8 mouse cellular contexts compared by ENCODE assay signal in the genomic region with DNA sequence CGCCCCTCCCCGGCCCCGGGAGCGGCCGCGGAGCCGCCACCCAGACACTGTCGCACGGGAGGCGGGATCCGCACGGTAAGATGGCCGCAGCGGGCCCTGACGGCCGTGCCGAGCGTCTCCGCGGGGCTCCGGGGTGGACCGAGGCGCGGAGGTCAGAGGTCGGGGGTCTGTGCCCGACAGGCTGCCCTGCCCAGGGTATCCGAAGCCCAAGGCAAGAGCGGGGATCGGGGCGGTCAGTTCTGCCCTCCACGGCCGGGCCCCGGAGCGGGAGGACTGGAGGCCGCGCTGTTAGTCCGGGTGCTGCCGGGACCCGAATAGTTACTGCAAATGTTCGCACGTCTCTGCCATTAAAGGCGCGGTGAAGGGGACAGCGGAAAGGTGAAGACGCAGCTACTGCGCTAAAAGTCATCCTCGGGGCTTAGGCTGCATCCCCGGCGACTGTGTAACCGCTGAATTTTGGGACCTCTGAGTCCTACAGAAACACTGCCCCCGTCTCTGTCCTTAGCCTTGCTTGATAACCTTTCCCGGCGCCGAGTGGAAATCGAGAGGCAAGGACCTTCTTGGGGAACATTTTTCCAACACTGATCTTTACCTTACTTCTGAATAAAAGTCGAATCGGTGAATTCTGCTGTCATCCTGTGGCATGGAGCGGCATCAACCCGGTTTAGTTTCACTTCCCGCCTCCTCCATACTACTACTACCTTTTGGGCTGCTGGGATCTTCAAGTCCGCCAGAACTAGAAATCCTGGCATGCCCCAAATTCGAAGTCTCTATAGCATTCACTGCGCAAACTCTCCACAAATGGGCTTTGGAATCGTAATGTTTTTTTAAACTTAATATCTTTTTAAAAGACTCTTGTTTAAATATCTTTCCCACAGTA. TPM values are rescaled to one million over a fixed set of nuclear protein-coding genes. Genes with fewer than 3 reads are reported as not detected.
DNase-seq lines count a peak whose midpoint lies in the region; ATAC-seq and TF ChIP-seq lines count a peak whose summit lies in the region.

No protein-coding gene starts in this region.

- H3K4me3 ChIP-seq in C2C12 (ENCODE audit: insufficient read depth, poor library complexity, severe bottlenecking), result peak overlapping the region; percentile 94
- H3K4me3 ChIP-seq in embryonic facial prominence, embryonic 12.5 days, result peak overlapping the region; percentile 94
- peak overlapping the region; percentile 96 for H3K4me3 ChIP-seq in intestine, postnatal 0 days (ENCODE audit: low read depth, low read length)
- H3K4me3 ChIP-seq in neural tube, embryonic 14.5 days (ENCODE audit: low read depth, low read length), result peak overlapping the region; percentile 87

- peaks cover 70% of the 10 kb centered on the region for H3K79me3 ChIP-seq in C2C12 (ENCODE audit: low read depth)

- H3K4me2 ChIP-seq in embryonic facial prominence, embryonic 12.5 days (replicated peaks), result peak overlapping the region; percentile 61
- H3K4me2 ChIP-seq in intestine, postnatal 0 days (replicated peaks; ENCODE audit: low read depth), result peak overlapping the region; percentile 72
- H3K4me2 ChIP-seq in neural tube, embryonic 14.5 days (ENCODE audit: low read depth, low read length), result peak overlapping the region; percentile 72

- peaks cover 30% of the 10 kb centered on the region for H3K36me3 ChIP-seq in C2C12 (ENCODE audit: control insufficient read depth, insufficient read depth)
- peaks cover 16% of the 10 kb centered on the region for H3K36me3 ChIP-seq in embryonic facial prominence, embryonic 12.5 days
- H3K36me3 ChIP-seq in intestine, postnatal 0 days (ENCODE audit: control insufficient read depth, insufficient read depth), result peaks cover 14% of the 10 kb centered on the region
- H3K36me3 ChIP-seq in neural tube, embryonic 14.5 days (ENCODE audit: control insufficient read depth, insufficient read depth, low read length), result peaks cover 11% of the 10 kb centered on the region; the same call in 1 of the 2 replicates

- no peak for ATAC-seq in embryonic facial prominence, embryonic 12.5 days (ENCODE audit: insufficient number of reproducible peaks, insufficient read depth, low FRiP score, low TSS enrichment)
- peak; percentile 26; the same call in 1 of the 2 replicates for ATAC-seq in intestine, postnatal 0 days
- ATAC-seq in neural tube, embryonic 14.5 days (ENCODE audit: low read depth), result peak; percentile 65; the same call in 1 of the 2 replicates

- intact Hi-C loops in heart, postnatal 36 days (cut with DNase I), result loop anchor here (2.0 kb wide), 1 partner anchor 32 kb away; no protein-coding TSS in a partner anchor

- H3K79me2 ChIP-seq in C2C12 (ENCODE audit: control insufficient read depth, insufficient read depth), result peaks cover 86% of the 10 kb centered on the region

- 3% methylated on average over 63 of the region's 64 CpGs for WGBS in embryonic facial prominence, embryonic 12.5 days
- 2% methylated on average over 56 of the region's 64 CpGs for WGBS in intestine, postnatal 0 days
- WGBS in neural tube, embryonic 14.5 days, result 4% methylated on average over 52 of the region's 64 CpGs

- peak overlapping the region; percentile 85 for H3K27ac ChIP-seq in embryonic facial prominence, embryonic 12.5 days
- peak overlapping the region; percentile 98 for H3K27ac ChIP-seq in intestine, postnatal 0 days (ENCODE audit: low read depth, low read length)
- H3K27ac ChIP-seq in neural tube, embryonic 14.5 days (ENCODE audit: low read depth, low read length), result peak overlapping the region; percentile 84

- TF ChIP-seq CTCF in C2C12 (IDR thresholded peaks at IDR 0.05; ENCODE audit: control insufficient read depth, insufficient read depth, insufficient read length), result no peak
- TF ChIP-seq CTCF in intestine, postnatal 0 days (IDR thresholded peaks at IDR 0.05; ENCODE audit: low read depth), result peak; percentile 1; the same call in 1 of the 2 replicates

- peak; percentile 86 for DNase-seq in heart, adult 11 months
- DNase-seq in heart, postnatal 36 days, result no peak
- DNase-seq in layer of hippocampus, adult 11-12 months (ENCODE audit: low spot score), result no peak
- no peak for DNase-seq in cerebellum, postnatal 4 days (ENCODE audit: low spot score in 2 of 2)

- H3K9ac ChIP-seq in embryonic facial prominence, embryonic 12.5 days, result peak overlapping the region; percentile 99
- H3K9ac ChIP-seq in intestine, postnatal 0 days (ENCODE audit: low read depth, low read length), result peak overlapping the region; percentile 99
- peak overlapping the region; percentile 96 for H3K9ac ChIP-seq in neural tube, embryonic 14.5 days (replicated peaks; ENCODE audit: low read depth, low read length)

- peak overlapping the region; percentile 96 for H3ac ChIP-seq in C2C12 (ENCODE audit: control insufficient read depth, insufficient read length, low read depth)

- no peaks in the 10 kb centered on the region for H3K27me3 ChIP-seq in C2C12 (ENCODE audit: control insufficient read depth, insufficient read depth, insufficient read length)
- H3K27me3 ChIP-seq in embryonic facial prominence, embryonic 12.5 days, result no peaks in the 10 kb centered on the region
- H3K27me3 ChIP-seq in intestine, postnatal 0 days (replicated peaks; ENCODE audit: control insufficient read depth, insufficient read depth, low read length), result no peaks in the 10 kb centered on the region
- no peaks in the 10 kb centered on the region for H3K27me3 ChIP-seq in neural tube, embryonic 14.5 days (ENCODE audit: control insufficient read depth, insufficient read depth, low read length)

- peaks cover 16% of the 10 kb centered on the region for H3K4me1 ChIP-seq in embryonic facial prominence, embryonic 12.5 days
- H3K4me1 ChIP-seq in intestine, postnatal 0 days (replicated peaks; ENCODE audit: control insufficient read depth, insufficient read depth, low read length), result peaks cover 10% of the 10 kb centered on the region
- peaks cover 16% of the 10 kb centered on the region for H3K4me1 ChIP-seq in neural tube, embryonic 14.5 days (ENCODE audit: control insufficient read depth, insufficient read depth, low read length)

- no peaks in the 10 kb centered on the region for H3K9me3 ChIP-seq in embryonic facial prominence, embryonic 12.5 days
- no peaks in the 10 kb centered on the region for H3K9me3 ChIP-seq in intestine, postnatal 0 days (ENCODE audit: control insufficient read depth)
- no peaks in the 10 kb centered on the region for H3K9me3 ChIP-seq in neural tube, embryonic 14.5 days (ENCODE audit: control insufficient read depth, low read length)

TF ChIP-seq in C2C12, 6 proteins besides CTCF, POLR2A, EP300 and RAD21:
- no peak for TF ChIP-seq MAX (IDR thresholded peaks at IDR 0.05)

RNA-seq across cellular contexts. Expression of gene Gid8, which starts 0.6 kb away (rescaled TPM):
- total RNA-seq in heart, postnatal 36 days (2021), result 10 to 100 TPM; 59.4 to 60.5 TPM
- 35.5 TPM for polyA plus RNA-seq in C2C12 (2012; fragmentation: generic; extraction: Trizol)
- polyA plus RNA-seq in embryonic facial prominence, embryonic 12.5 days (2016; fragmentation: Nextera tagmentation; extraction: Ambion mirVana), result 62.6 and 63.6 TPM in 2 replicates
- polyA plus RNA-seq in intestine, postnatal 0 days (2015; fragmentation: Nextera tagmentation; extraction: Ambion mirVana), result 36.6 and 38.0 TPM in 2 replicates
- polyA plus RNA-seq in neural tube, embryonic 14.5 days (2014; fragmentation: Nextera tagmentation; extraction: Ambion mirVana), result 53.3 and 56.5 TPM in 2 replicates

RNA-seq across cellular contexts. Expression of gene Dido1, which starts 0.7 kb away (rescaled TPM):
- total RNA-seq in heart, postnatal 36 days (2021), result 10 to 100 TPM; 24.4 to 29.0 TPM
- polyA plus RNA-seq in C2C12 (2012; fragmentation: generic; extraction: Trizol), result 11.0 TPM
- 35.3 and 36.8 TPM in 2 replicates for polyA plus RNA-seq in embryonic facial prominence, embryonic 12.5 days (2016; fragmentation: Nextera tagmentation; extraction: Ambion mirVana)
- polyA plus RNA-seq in intestine, postnatal 0 days (2015; fragmentation: Nextera tagmentation; extraction: Ambion mirVana), result 7.8 and 9.3 TPM in 2 replicates
- 29.0 and 34.8 TPM in 2 replicates for polyA plus RNA-seq in neural tube, embryonic 14.5 days (2014; fragmentation: Nextera tagmentation; extraction: Ambion mirVana)

RNA-seq across cellular contexts. Expression of gene Slc17a9, which starts 14.5 kb away (rescaled TPM):
- under 1 TPM in 1 of 2 experiments, not detected in 1; 0.38 TPM for total RNA-seq in heart, postnatal 36 days (2021)
- polyA plus RNA-seq in C2C12 (2012; fragmentation: generic; extraction: Trizol), result 0.04 TPM
- 0.36 and 0.56 TPM in 2 replicates for polyA plus RNA-seq in embryonic facial prominence, embryonic 12.5 days (2016; fragmentation: Nextera tagmentation; extraction: Ambion mirVana)
- 2.3 and 3.1 TPM in 2 replicates for polyA plus RNA-seq in intestine, postnatal 0 days (2015; fragmentation: Nextera tagmentation; extraction: Ambion mirVana)
- polyA plus RNA-seq in neural tube, embryonic 14.5 days (2014; fragmentation: Nextera tagmentation; extraction: Ambion mirVana), result 0.17 and 0.21 TPM in 2 replicates
